Mouse (Mus musculus) urinary bladder, postnatal 10 days (tissue): ENCODE data around the gene Pir.

Source experiments
- DNase-seq: peaks from one replicate; pipeline ENCODE4 v3.0.0; 2022; ENCODE audit warnings: low spot score

Pir gene

GRCm38 (mm10) chrX:164338591-164338990 lies 69.4 kb downstream of the Pir start:
- DNase-seq: no peak

- DNase-seq: no peak
Measured at GRCm38 (mm10) chrX:164345359-164345938, 76.3 kb downstream of the Pir start.

- DNase-seq: no peak
Measured at GRCm38 (mm10) chrX:164348937-164349336, 79.8 kb downstream of the Pir start.

GRCm38 (mm10) chrX:164365153-164365865 lies 96.1 kb downstream of the Pir start:
- DNase-seq: no peak

GRCm38 (mm10) chrX:164370576-164370975 lies 101.4 kb downstream of the Pir start:
- DNase-seq: no peak

GRCm38 (mm10) chrX:164373081-164373480 lies 103.9 kb downstream of the Pir start, which contains the start of gene Vegfd:
TSS of gene Vegfd (plus strand) at chrX:164373378.
- no peak for DNase-seq

GRCm38 (mm10) chrX:164374586-164374985 lies 105.4 kb downstream of the Pir start:
- no peak for DNase-seq

GRCm38 (mm10) chrX:164379721-164380120 lies 110.5 kb downstream of the Pir start:
- no peak for DNase-seq

- DNase-seq: peak; percentile 22
Measured at GRCm38 (mm10) chrX:164381618-164382408, 112.6 kb downstream of the Pir start.

- no peak for DNase-seq
Measured at GRCm38 (mm10) chrX:164394091-164394490, 124.9 kb downstream of the Pir start.

- no peak for DNase-seq
Measured at GRCm38 (mm10) chrX:164398456-164398855, 129.3 kb downstream of the Pir start.

GRCm38 (mm10) chrX:164405080-164405649 lies 136.0 kb downstream of the Pir start:
- no peak for DNase-seq

- DNase-seq: no peak
Measured at GRCm38 (mm10) chrX:164406133-164407022, 137.2 kb downstream of the Pir start.

- DNase-seq: no peak
Measured at GRCm38 (mm10) chrX:164408301-164408927, 139.2 kb downstream of the Pir start.

GRCm38 (mm10) chrX:164410562-164410961 lies 141.4 kb downstream of the Pir start:
- DNase-seq: no peak

GRCm38 (mm10) chrX:164416803-164417202 lies 147.6 kb downstream of the Pir start:
- DNase-seq: no peak

- DNase-seq: no peak
Measured at GRCm38 (mm10) chrX:164418008-164418407, 148.8 kb downstream of the Pir start.

- DNase-seq: peak; percentile 44
Measured at GRCm38 (mm10) chrX:164419471-164419939, 150.3 kb downstream of the Pir start, which contains the start of gene Piga. TSS of gene Piga (plus strand) at chrX:164419787.

- DNase-seq: no peak
Measured at GRCm38 (mm10) chrX:164419955-164420354, 150.8 kb downstream of the Pir start.

- DNase-seq: no peak
Measured at GRCm38 (mm10) chrX:164420518-164420917, 151.3 kb downstream of the Pir start.
